ENCODE assay signal across 16 mouse cellular contexts in the genomic region with DNA sequence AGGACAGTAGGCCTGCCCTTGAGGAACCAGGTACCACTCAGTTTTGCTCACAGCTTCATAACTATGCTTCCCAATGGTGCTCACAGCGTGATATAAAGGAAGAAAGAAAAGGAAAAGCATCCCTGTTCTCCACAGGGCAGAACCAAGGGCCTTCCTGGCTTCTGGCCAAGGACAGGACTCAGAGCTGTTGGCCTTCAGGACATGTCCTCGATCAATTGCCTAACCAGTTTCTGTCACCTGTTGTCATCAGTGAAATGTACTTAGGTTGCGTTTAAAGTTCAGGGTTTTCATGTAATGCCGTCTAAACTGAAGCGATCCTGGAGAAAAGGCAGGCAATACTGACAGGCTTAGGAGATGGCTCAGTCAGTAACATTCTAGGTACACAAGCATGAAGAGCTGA.
A peak's percentile ranks its signal among the peaks of the same experiment; 100 is the strongest.
DNase-seq lines count a peak whose midpoint lies in the region; ATAC-seq and TF ChIP-seq lines count a peak whose summit lies in the region.
"Had no signal": no experiment of that assay in that cellular context is flagged by ENCODE, and none has a peak within 500 bp of the region (broad histone marks: within the 10 kb centered on the region; RNA-seq: fewer than 3 reads in every experiment).

No protein-coding gene starts in this region.

- DNase-seq in layer of hippocampus, adult 2 months (ENCODE audit: low spot score in 2 of 2) = no peak
- no peak for DNase-seq in layer of hippocampus, postnatal 25 days (ENCODE audit: extremely low spot score in 1 of 2, low spot score in 1 of 2)
- peak; percentile 80 to 91 for DNase-seq in adrenal gland, adult (ENCODE audit: inconsistent age in 2 of 2, low spot score in 1 of 2)
- DNase-seq in adrenal gland, adult 8-10 months = peak; percentile 69
- peak; percentile 78 for DNase-seq in adrenal gland, postnatal 36 days
- no peak for DNase-seq in lung, postnatal 4 days
- DNase-seq: cerebellum, adult 11-12 months; cerebellum, adult 9-11 months; cerebellum, postnatal 36 days; gastrocnemius, postnatal 14 days had no signal

- ATAC-seq in CD4-positive, CD25-positive, alpha-beta regulatory T cell, adult 4 months = no peak
- ATAC-seq: forebrain, embryonic 16.5 days had no signal

- no peak for TF ChIP-seq CTCF in layer of hippocampus, adult 2 months (conservative IDR thresholded peaks at IDR 0.05)

- no peak overlapping the region for H3K4me3 ChIP-seq in layer of hippocampus, adult 2 months
- H3K4me3 ChIP-seq: embryonic facial prominence, embryonic 13.5 days; forebrain, embryonic 12.5 days; heart, embryonic 12.5 days; hindbrain, embryonic 15.5 days had no signal

- peak overlapping the region; percentile 40 for H3K27ac ChIP-seq in layer of hippocampus, adult 2 months
- H3K27ac ChIP-seq: embryonic facial prominence, embryonic 13.5 days; forebrain, embryonic 12.5 days; hindbrain, embryonic 15.5 days had no signal

Comparison
In these comparisons a context has a peak if more than half of its experiments do, and no peak if none do; other contexts are left out.
1. DNase-seq: peak in adrenal gland, adult (2 of 2), adrenal gland, adult 8-10 months (single experiment) and adrenal gland, postnatal 36 days (2 of 2); none in layer of hippocampus, adult 2 months (0 of 2), layer of hippocampus, postnatal 25 days (0 of 2) and lung, postnatal 4 days (0 of 2).